Mouse (Mus musculus): ENCODE measurements at regions not wholly inside any gene's neighbourhood (a gene's known extent, or its start where the extent isn't known, plus 50 kb on each side); places are given as distances from the start of the nearest gene placed in this dataset.

DNA sequence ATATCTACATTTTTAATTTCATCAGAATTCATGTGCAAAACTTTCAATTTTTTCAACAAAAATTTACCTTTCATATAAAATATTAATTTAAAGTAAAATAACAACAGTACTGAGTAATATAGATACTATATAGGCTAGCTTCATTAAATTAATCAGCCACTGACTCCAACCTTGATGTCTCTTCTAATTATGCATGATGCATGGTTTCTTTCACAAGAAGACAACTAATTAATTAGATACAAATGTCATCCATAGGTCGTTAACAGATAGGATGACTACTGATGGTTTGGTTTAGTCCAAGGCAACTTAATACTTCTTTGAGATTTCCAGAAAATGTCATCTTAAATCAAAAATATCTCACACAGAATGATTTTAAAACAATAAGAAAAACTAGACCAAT lies 618.5 kb upstream of the Pcdh20 start:
- no peak for TF ChIP-seq CTCF (IDR thresholded peaks at IDR 0.05; ENCODE audit: low read depth)
- DNase-seq: no peak
- H3K4me2 ChIP-seq: no peak overlapping the region
- H3K9ac ChIP-seq: no peak overlapping the region
- ATAC-seq (ENCODE audit: insufficient read depth): no peak
- no peaks in the 10 kb centered on the region for H3K27me3 ChIP-seq (ENCODE audit: insufficient read depth, low read length)
- no peak overlapping the region for H3K4me3 ChIP-seq (ENCODE audit: low read depth, low read length)
- H3K27ac ChIP-seq (ENCODE audit: low read depth): no peak overlapping the region
- H3K36me3 ChIP-seq (ENCODE audit: insufficient read depth): no peaks in the 10 kb centered on the region
- WGBS: 57% methylated on average over 1 of the region's 1 CpGs
- no peaks in the 10 kb centered on the region for H3K4me1 ChIP-seq (ENCODE audit: insufficient read depth)
- H3K9me3 ChIP-seq (ENCODE audit: low read depth, low read length): no peaks in the 10 kb centered on the region

DNA sequence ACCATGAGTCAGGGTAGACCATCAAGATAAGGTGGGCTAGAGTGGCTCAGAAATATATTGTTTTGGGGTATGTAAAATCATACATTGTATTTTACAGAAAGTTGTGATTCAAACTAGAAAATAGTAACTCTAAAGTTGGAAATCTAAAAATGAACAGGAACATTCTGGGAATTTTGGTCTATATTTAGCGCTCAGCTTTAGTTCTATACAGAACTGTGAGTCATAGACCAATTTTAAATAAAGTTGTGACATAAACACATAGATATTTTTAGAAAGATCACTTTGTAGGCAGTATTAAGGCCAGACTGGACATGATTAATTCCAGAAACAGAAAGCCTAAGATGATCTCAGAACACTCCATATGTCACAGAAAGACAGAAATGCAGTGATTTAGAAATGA lies 604.8 kb upstream of the Pcdh20 start:
- 88% methylated on average over 1 of the region's 1 CpGs for WGBS
- Histone ChIP-seq H3K9me3 (ENCODE audit: low read depth, low read length) (no peaks in the 10 kb centered on the region), H3K4me2 (no peak overlapping the region), H3K9ac (no peak overlapping the region), H3K4me1 (ENCODE audit: insufficient read depth) (no peaks in the 10 kb centered on the region), H3K27me3 (ENCODE audit: insufficient read depth, low read length) (no peaks in the 10 kb centered on the region), H3K36me3 (ENCODE audit: insufficient read depth) (no peaks in the 10 kb centered on the region), H3K4me3 (ENCODE audit: low read depth, low read length) (no peak overlapping the region), H3K27ac (ENCODE audit: low read depth) (no peak overlapping the region)
- no peak for DNase-seq
- no peak for TF ChIP-seq CTCF (IDR thresholded peaks at IDR 0.05; ENCODE audit: low read depth)
- ATAC-seq (ENCODE audit: insufficient read depth): no peak

- DNase-seq: no peak
- Histone ChIP-seq H3K9ac (no peak overlapping the region), H3K27ac (ENCODE audit: low read depth) (no peak overlapping the region), H3K9me3 (ENCODE audit: low read depth, low read length) (no peaks in the 10 kb centered on the region), H3K36me3 (ENCODE audit: insufficient read depth) (no peaks in the 10 kb centered on the region), H3K4me3 (ENCODE audit: low read depth, low read length) (no peak overlapping the region), H3K27me3 (ENCODE audit: insufficient read depth, low read length) (no peaks in the 10 kb centered on the region), H3K4me1 (ENCODE audit: insufficient read depth) (no peaks in the 10 kb centered on the region), H3K4me2 (no peak overlapping the region)
- TF ChIP-seq CTCF (IDR thresholded peaks at IDR 0.05; ENCODE audit: low read depth): no peak
- 71% methylated on average over 1 of the region's 1 CpGs for WGBS
- no peak for ATAC-seq (ENCODE audit: insufficient read depth)
Measured at GRCm38 (mm10) chr14:89063971-89064370, 592.8 kb upstream of the Pcdh20 start.

GRCm38 (mm10) chr14:89062583-89063436 lies 591.6 kb upstream of the Pcdh20 start:
- Histone ChIP-seq H3K4me1 (ENCODE audit: insufficient read depth) (no peaks in the 10 kb centered on the region), H3K36me3 (ENCODE audit: insufficient read depth) (no peaks in the 10 kb centered on the region), H3K27ac (ENCODE audit: low read depth) (no peak overlapping the region), H3K27me3 (ENCODE audit: insufficient read depth, low read length) (no peaks in the 10 kb centered on the region), H3K9me3 (ENCODE audit: low read depth, low read length) (no peaks in the 10 kb centered on the region), H3K4me3 (ENCODE audit: low read depth, low read length) (no peak overlapping the region), H3K9ac (no peak overlapping the region), H3K4me2 (no peak overlapping the region)
- DNase-seq (no peak), ATAC-seq (ENCODE audit: insufficient read depth) (no peak)
- no peak for TF ChIP-seq CTCF (IDR thresholded peaks at IDR 0.05; ENCODE audit: low read depth)
- 86% methylated on average over 5 of the region's 5 CpGs for WGBS

DNA sequence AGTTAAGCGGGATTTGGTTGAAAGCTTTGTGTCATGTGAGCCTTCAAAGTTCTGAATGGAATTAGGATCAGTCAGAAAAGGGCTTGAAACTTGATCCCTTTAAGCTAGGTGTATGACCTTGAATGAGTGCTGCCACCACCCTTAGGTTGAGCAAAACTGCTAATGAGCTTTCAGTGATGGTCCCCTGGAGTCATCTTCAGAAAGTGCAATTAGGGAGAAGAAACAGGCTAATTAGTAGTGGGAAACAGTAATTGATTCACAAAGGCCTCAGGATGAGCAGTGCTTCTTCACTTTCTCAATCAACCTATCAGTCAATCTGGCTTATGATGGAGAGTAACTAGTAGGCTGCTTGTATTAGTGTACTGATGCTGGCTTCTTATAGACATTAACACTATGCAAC lies 590.1 kb upstream of the Pcdh20 start:
- no peak for DNase-seq
- Histone ChIP-seq H3K27me3 (ENCODE audit: insufficient read depth, low read length) (no peaks in the 10 kb centered on the region), H3K4me1 (ENCODE audit: insufficient read depth) (no peaks in the 10 kb centered on the region), H3K9me3 (ENCODE audit: low read depth, low read length) (no peaks in the 10 kb centered on the region), H3K27ac (ENCODE audit: low read depth) (no peak overlapping the region), H3K4me3 (ENCODE audit: low read depth, low read length) (no peak overlapping the region), H3K9ac (no peak overlapping the region), H3K4me2 (no peak overlapping the region), H3K36me3 (ENCODE audit: insufficient read depth) (no peaks in the 10 kb centered on the region)
- TF ChIP-seq CTCF (IDR thresholded peaks at IDR 0.05; ENCODE audit: low read depth): no peak
- no peak for ATAC-seq (ENCODE audit: insufficient read depth)
- WGBS: 52% methylated on average over 1 of the region's 1 CpGs

- ATAC-seq (ENCODE audit: insufficient read depth) (no peak), DNase-seq (peak; percentile 65)
- Histone ChIP-seq H3K4me2 (no peak overlapping the region), H3K27me3 (ENCODE audit: insufficient read depth, low read length) (no peaks in the 10 kb centered on the region), H3K27ac (ENCODE audit: low read depth) (no peak overlapping the region), H3K4me1 (ENCODE audit: insufficient read depth) (no peaks in the 10 kb centered on the region), H3K36me3 (ENCODE audit: insufficient read depth) (no peaks in the 10 kb centered on the region), H3K4me3 (ENCODE audit: low read depth, low read length) (no peak overlapping the region), H3K9ac (no peak overlapping the region), H3K9me3 (ENCODE audit: low read depth, low read length) (no peaks in the 10 kb centered on the region)
- TF ChIP-seq CTCF (IDR thresholded peaks at IDR 0.05; ENCODE audit: low read depth): no peak
Measured at GRCm38 (mm10) chr14:89034390-89034789, 563.2 kb upstream of the Pcdh20 start.

GRCm38 (mm10) chr14:89011440-89011839 lies 540.2 kb upstream of the Pcdh20 start:
- ATAC-seq (ENCODE audit: insufficient read depth) (no peak), DNase-seq (no peak)
- H3K9ac ChIP-seq: no peak overlapping the region
- no peak for TF ChIP-seq CTCF (IDR thresholded peaks at IDR 0.05; ENCODE audit: low read depth)
- H3K36me3 ChIP-seq (ENCODE audit: insufficient read depth): no peaks in the 10 kb centered on the region
- no peak overlapping the region for H3K4me3 ChIP-seq (ENCODE audit: low read depth, low read length)
- no peaks in the 10 kb centered on the region for H3K4me1 ChIP-seq (ENCODE audit: insufficient read depth)
- H3K9me3 ChIP-seq (ENCODE audit: low read depth, low read length): no peaks in the 10 kb centered on the region
- H3K4me2 ChIP-seq: no peak overlapping the region
- 84% methylated on average over 2 of the region's 2 CpGs for WGBS
- H3K27me3 ChIP-seq (ENCODE audit: insufficient read depth, low read length): no peaks in the 10 kb centered on the region
- no peak overlapping the region for H3K27ac ChIP-seq (ENCODE audit: low read depth)
